Mouse (Mus musculus) A20 (cell line): ENCODE measurements around the gene Gata1.
A peak's percentile ranks its signal among the peaks of the same experiment; 100 is the strongest.
"Not testable (repeated sequence)": the region's sequence is repeated elsewhere in the genome, so short reads cannot be mapped to it uniquely, and the experiment has no call there.

Source experiments
- DNase-seq: peaks from one replicate; pipeline ENCODE4 v3.0.0-alpha.2; 2011; ENCODE audit warnings: low read depth, low spot score

Gene Gata1

GRCm38 (mm10) chrX:7977892-7978291 is at the start of gene Gata1:
TSS of gene Gata1 (minus strand) at chrX:7978071.
- DNase-seq, result no peak

GRCm38 (mm10) chrX:8026811-8027210 is 48.9 kb upstream of the Gata1 start:
- DNase-seq, result no peak

- DNase-seq, result peak; percentile 20
These were observed 46.9 kb upstream of the Gata1 start for GRCm38 (mm10) chrX:8024795-8025194.

- DNase-seq, result peak; percentile 43
These were observed 42.4 kb upstream of the Gata1 start for GRCm38 (mm10) chrX:8020111-8020778.

GRCm38 (mm10) chrX:8018286-8018685 is 40.4 kb upstream of the Gata1 start, which contains the start of gene Glod5:
TSS of gene Glod5 (minus strand) at chrX:8018492.
- DNase-seq, result no peak

GRCm38 (mm10) chrX:8017142-8017541 is 39.3 kb upstream of the Gata1 start:
- DNase-seq, result peak; percentile 60

- DNase-seq, result not testable (repeated sequence)
These were observed 37.8 kb upstream of the Gata1 start for GRCm38 (mm10) chrX:8015675-8016074.

- no peak for DNase-seq
These were observed 35.9 kb upstream of the Gata1 start for GRCm38 (mm10) chrX:8013569-8014314.

- no peak for DNase-seq
These were observed 35.3 kb upstream of the Gata1 start for GRCm38 (mm10) chrX:8013157-8013556.

- DNase-seq, result not testable (repeated sequence)
These were observed 31.5 kb upstream of the Gata1 start for GRCm38 (mm10) chrX:8009356-8009755.

GRCm38 (mm10) chrX:8008543-8008942 is 30.7 kb upstream of the Gata1 start:
- DNase-seq, result no peak

GRCm38 (mm10) chrX:8002971-8003370 is 25.1 kb upstream of the Gata1 start:
- no peak for DNase-seq

GRCm38 (mm10) chrX:8002001-8002400 is 24.1 kb upstream of the Gata1 start:
- no peak for DNase-seq

- DNase-seq, result no peak
These were observed 22.8 kb upstream of the Gata1 start for GRCm38 (mm10) chrX:8000546-8001192.

GRCm38 (mm10) chrX:7993068-7993735 is 15.3 kb upstream of the Gata1 start:
- DNase-seq, result no peak

- DNase-seq, result no peak
These were observed 14.7 kb upstream of the Gata1 start for GRCm38 (mm10) chrX:7992379-7993067.

- no peak for DNase-seq
These were observed 3.5 kb upstream of the Gata1 start for GRCm38 (mm10) chrX:7981368-7981767.

GRCm38 (mm10) chrX:7971292-7971691 is 6.6 kb downstream of the Gata1 start:
- DNase-seq, result no peak

GRCm38 (mm10) chrX:7968899-7969298 is 9.0 kb downstream of the Gata1 start:
- DNase-seq, result no peak

- DNase-seq, result no peak
These were observed 9.6 kb downstream of the Gata1 start for GRCm38 (mm10) chrX:7968226-7968625.

- no peak for DNase-seq
These were observed 10.2 kb downstream of the Gata1 start for GRCm38 (mm10) chrX:7967596-7968201.
